Mouse (Mus musculus) liver, embryonic 14.5 days (tissue): ENCODE measurements at regions not wholly inside any gene's neighbourhood (a gene's known extent, or its start where the extent isn't known, plus 50 kb on each side); places are given as distances from the start of the nearest gene placed in this dataset.

Experiments used
- ATAC-seq: fragments of 200-750 bp; cut with Nextera tagmentation; 2 replicates; pipeline ENCODE4 v1.8.0; 2017; ENCODE audit warnings: moderate number of reproducible peaks, mild to moderate bottlenecking, moderate library complexity; ENCODE audit not compliant: insufficient read depth
- DNase-seq, 3 experiments: peaks; one replicate each; pipeline ENCODE4 v3.0.0-alpha.2; 2012 to 2013; ENCODE audit warnings: low read depth in 3 of 3, low spot score in 3 of 3
- H3K27ac ChIP-seq: fragments of 300-500 bp; sonication (generic); 2 replicates; pipeline ENCODE4 v1.5.1; 2014; ENCODE audit warnings: moderate library complexity, mild to moderate bottlenecking, control low read depth, inconsistent platforms
- H3K27me3 ChIP-seq: fragments of 300-500 bp; sonication (generic); 2 replicates; pipeline ENCODE4 v1.6.1; 2014; ENCODE audit warnings: mild to moderate bottlenecking, low read length, moderate library complexity; ENCODE audit not compliant: control insufficient read depth, insufficient read depth
- H3K36me3 ChIP-seq: fragments of 300-500 bp; sonication (generic); replicated peaks from 2 replicates; pipeline ENCODE4 v1.6.1; 2014; ENCODE audit warnings: low read depth; ENCODE audit not compliant: control insufficient read depth, insufficient read depth
- H3K4me1 ChIP-seq, 2 experiments: fragments of 200-500 bp in 1 of 2; fragments of 300-500 bp in 1 of 2; sonication (generic) in 1 of 2; replicated peaks; 2 replicates each; pipeline ENCODE4 v1.6.1; 2012 to 2014; ENCODE audit warnings: antibody characterized with exemption in 1 of 2, inconsistent platforms in 1 of 2, low read length in 1 of 2; ENCODE audit not compliant: control insufficient read depth in 2 of 2, insufficient read depth in 2 of 2
- H3K4me2 ChIP-seq: fragments of 300-500 bp; sonication (generic); 2 replicates; pipeline ENCODE4 v1.6.1; 2014; ENCODE audit warnings: low read depth, mild to moderate bottlenecking, control low read depth, moderate library complexity
- H3K4me3 ChIP-seq, 2 experiments: fragments of 200-500 bp in 1 of 2; fragments of 300-500 bp in 1 of 2; sonication (generic) in 1 of 2; 2 replicates each; pipeline ENCODE4 v1.5.1; 2012 to 2014; ENCODE audit warnings: low read depth in 2 of 2, low read length in 2 of 2, mild to moderate bottlenecking in 2 of 2, control low read depth in 1 of 2, inconsistent platforms in 1 of 2, moderate library complexity in 1 of 2; ENCODE audit not compliant: insufficient read depth in 1 of 2
- H3K9ac ChIP-seq: fragments of 300-500 bp; sonication (generic); replicated peaks from 2 replicates; pipeline ENCODE4 v1.6.1; 2014; ENCODE audit warnings: mild to moderate bottlenecking, control low read depth, moderate library complexity
- H3K9me3 ChIP-seq: fragments of 300-500 bp; sonication (generic); 2 replicates; pipeline ENCODE4 v1.6.1; 2016; ENCODE audit warnings: low read length, mixed read lengths; ENCODE audit not compliant: control insufficient read depth
- CTCF ChIP-seq: IDR thresholded peaks from 2 replicates; pipeline ENCODE4 v1.5.1; 2016; ENCODE audit warnings: antibody characterized with exemption, low read depth, control low read depth
- EP300 ChIP-seq: IDR thresholded peaks from 2 replicates; pipeline ENCODE4 v1.6.1; 2016; ENCODE audit warnings: antibody characterized with exemption, low read depth
- WGBS: fragments of 180-500 bp; shearing (Covaris S2); extraction: QIAGEN DNeasy Blood & Tissue Kit; methylation state at CpG from one replicate; pipeline ENCODE4 v1.1.7; 2014; ENCODE audit not compliant: insufficient replicate concordance; 5-methylcytosine and 5-hydroxymethylcytosine counted together

DNA sequence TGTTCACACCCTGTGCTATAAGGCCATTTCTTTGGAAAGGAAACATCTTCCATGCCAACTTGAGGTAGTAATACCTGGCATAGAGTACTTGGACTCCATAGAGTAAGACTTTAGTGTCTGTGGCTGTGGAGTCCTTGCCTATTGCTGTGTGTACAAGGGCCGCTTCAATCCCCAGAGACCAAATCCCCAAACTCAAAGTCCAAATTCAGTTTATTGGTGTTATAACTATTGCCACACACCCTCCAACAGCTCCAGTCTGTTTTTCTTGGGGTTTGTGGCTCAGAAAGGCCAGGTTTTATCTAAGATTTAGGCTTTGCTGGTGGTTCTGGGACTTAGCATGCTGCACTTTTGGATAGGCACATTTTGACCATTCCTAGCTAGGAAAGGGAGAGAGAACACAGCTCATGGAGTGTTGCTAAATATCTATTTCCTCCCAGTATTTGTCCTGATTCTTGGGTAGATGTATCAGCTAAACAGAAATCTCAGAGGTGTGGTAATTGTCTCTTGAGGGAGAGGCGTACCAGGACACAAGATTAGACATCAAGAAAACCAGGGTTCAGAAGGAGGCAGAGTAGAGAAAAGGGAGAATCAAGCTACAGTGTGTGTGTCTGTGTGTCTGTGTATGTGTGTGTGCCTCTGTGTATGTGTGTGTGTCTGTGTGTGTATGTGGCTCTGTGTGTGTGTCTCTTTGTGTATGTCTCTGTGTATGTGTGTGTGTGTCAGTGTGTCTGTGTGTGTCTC, 65.3 kb upstream of the Parp11 start:
- Histone ChIP-seq H3K9me3 (no peaks in the 10 kb centered on the region), H3K27me3 (no peaks in the 10 kb centered on the region), H3K4me1 (peaks cover 0 to 6% of the 10 kb centered on the region in 2 experiments; a peak in 3 of 4 replicates), H3K36me3 (no peaks in the 10 kb centered on the region), H3K4me3 (no peak overlapping the region), H3K9ac (no peak overlapping the region), H3K27ac (no peak overlapping the region), H3K4me2 (no peak overlapping the region)
- DNase-seq (no peak), ATAC-seq (no peak)
- TF ChIP-seq CTCF (no peak), EP300 (no peak)
- 46% methylated on average over 2 of the region's 2 CpGs for WGBS

- Histone ChIP-seq H3K4me3 (no peak overlapping the region), H3K4me2 (peak overlapping the region; percentile 45), H3K27me3 (no peaks in the 10 kb centered on the region), H3K4me1 (peaks cover 18 to 26% of the 10 kb centered on the region in 2 experiments), H3K27ac (peak overlapping the region; percentile 46), H3K9me3 (no peaks in the 10 kb centered on the region), H3K9ac (no peak overlapping the region), H3K36me3 (no peaks in the 10 kb centered on the region)
- TF ChIP-seq EP300 (no peak), CTCF (no peak)
- ATAC-seq: no peak
- DNase-seq: no peak
- WGBS: 76% methylated on average over 15 of the region's 15 CpGs
Observed at GRCm38 (mm10) chr6:127391258-127392011, 55.2 kb upstream of the Parp11 start.

- Histone ChIP-seq H3K27ac (peak overlapping the region; percentile 46), H3K4me3 (no peak overlapping the region), H3K4me1 (peaks cover 18 to 26% of the 10 kb centered on the region in 2 experiments), H3K36me3 (no peaks in the 10 kb centered on the region), H3K9me3 (no peaks in the 10 kb centered on the region), H3K9ac (no peak overlapping the region), H3K4me2 (peak overlapping the region; percentile 45), H3K27me3 (no peaks in the 10 kb centered on the region)
- WGBS: 43% methylated on average over 12 of the region's 12 CpGs
- ATAC-seq (peak; percentile 81), DNase-seq (peak; percentile 33 to 46 (median 45))
- peak; percentile 72 for TF ChIP-seq EP300
- no peak for TF ChIP-seq CTCF
Observed at GRCm38 (mm10) chr6:127392012-127392798, 54.4 kb upstream of the Parp11 start.

DNA sequence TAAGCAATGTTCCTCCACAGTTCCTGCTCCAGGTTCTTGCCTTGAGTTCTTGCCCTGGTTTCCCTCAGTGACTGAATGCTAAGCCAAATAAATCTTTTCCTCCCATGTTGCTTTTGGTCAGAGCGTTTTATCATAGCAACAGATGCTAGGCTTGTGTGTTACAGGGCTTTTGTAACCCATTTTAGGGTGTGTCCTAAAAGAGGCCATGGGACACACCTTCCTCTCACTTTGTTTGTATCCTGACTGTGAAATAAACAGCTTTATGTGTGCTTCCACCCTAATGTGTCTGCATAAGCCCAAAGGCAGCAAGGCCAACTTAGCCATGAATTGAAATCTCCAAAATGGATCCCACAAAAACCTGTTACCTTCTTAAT, 53.9 kb upstream of the Parp11 start:
- Histone ChIP-seq H3K9ac (no peak overlapping the region), H3K4me2 (peak overlapping the region; percentile 45), H3K27me3 (no peaks in the 10 kb centered on the region), H3K9me3 (no peaks in the 10 kb centered on the region), H3K36me3 (no peaks in the 10 kb centered on the region), H3K4me1 (peaks cover 18 to 29% of the 10 kb centered on the region in 2 experiments), H3K27ac (peak overlapping the region; percentile 46; the same call in 1 of the 2 replicates), H3K4me3 (no peak overlapping the region)
- no peak; the same call in 1 of the 2 replicates for ATAC-seq
- 26% methylated on average over 1 of the region's 1 CpGs for WGBS
- DNase-seq: no peak
- TF ChIP-seq EP300: no peak
- no peak for TF ChIP-seq CTCF
